Mouse (Mus musculus) stomach, postnatal 0 days (tissue): ENCODE data around the gene Dnah5.

Experiments
- CTCF ChIP-seq: IDR thresholded peaks from 2 replicates; pipeline ENCODE4 v1.5.1; 2016; ENCODE audit warnings: antibody characterized with exemption, low read depth, mild to moderate bottlenecking, moderate library complexity
- EP300 ChIP-seq: optimal IDR thresholded peaks from 2 replicates; pipeline ENCODE3; 2016; ENCODE audit warnings: antibody characterized with exemption

GRCm38 (mm10) chr15:28188361-28189011 lies 15.1 kb upstream of the Dnah5 start:
- TF ChIP-seq CTCF (no peak), EP300 (no peak)
